In the genomic region with DNA sequence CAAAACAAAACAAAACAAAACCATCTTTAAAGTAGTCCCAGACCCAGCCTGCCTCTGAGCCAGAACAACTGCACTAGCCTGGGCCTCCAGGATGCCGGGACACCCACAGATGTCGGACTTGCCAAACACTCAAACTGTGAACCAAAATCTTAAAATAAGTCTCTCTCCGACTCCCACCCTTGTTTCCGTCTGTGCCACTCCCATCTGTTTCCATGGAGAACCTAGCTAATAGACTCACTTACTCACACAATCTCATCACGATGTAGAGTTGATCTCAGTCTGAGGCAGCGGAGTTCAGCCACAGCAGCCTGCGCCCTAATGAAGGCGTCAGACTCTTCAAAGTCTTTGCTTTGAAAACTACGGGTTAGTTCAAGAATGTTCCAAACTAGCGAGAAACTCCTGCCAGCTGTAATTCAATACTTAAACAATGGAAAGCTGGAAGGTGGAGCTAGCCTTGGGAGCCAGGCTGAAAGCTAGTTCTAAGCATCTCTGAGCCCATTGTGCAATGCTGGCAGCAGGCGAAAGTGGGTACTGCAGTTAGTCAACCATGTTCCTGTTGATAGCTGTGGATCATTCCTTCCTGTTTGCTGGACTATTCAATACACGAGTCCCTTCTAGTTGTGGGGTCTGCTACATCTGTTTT, we compare ENCODE assay signal across 8 mouse cellular contexts.
DNase-seq lines count a peak whose midpoint lies in the region; ATAC-seq and TF ChIP-seq lines count a peak whose summit lies in the region.

No protein-coding gene starts in this region.

- no peaks in the 10 kb centered on the region for H3K36me3 ChIP-seq in liver, embryonic 12.5 days

- intact Hi-C loops in left cerebral cortex, adult 2 months (cut with DNase I): loop anchor here (5.0 to 10.0 kb wide), 3 partner anchors 256 to 499 kb away; no protein-coding TSS in a partner anchor

- H3K27me3 ChIP-seq in liver, embryonic 12.5 days (replicated peaks): no peaks in the 10 kb centered on the region

- no peaks in the 10 kb centered on the region for H3K9me3 ChIP-seq in liver, embryonic 12.5 days (replicated peaks)

- peak; percentile 46 for TF ChIP-seq CTCF in left cerebral cortex, adult 2 months (IDR thresholded peaks at IDR 0.05)

- WGBS in liver, embryonic 12.5 days (ENCODE audit: insufficient replicate concordance): 66% methylated on average over 12 of the region's 12 CpGs

- H3K4me2 ChIP-seq in liver, embryonic 12.5 days: no peak overlapping the region

- ATAC-seq in liver, embryonic 12.5 days: no peak

- H3K4me1 ChIP-seq in liver, embryonic 12.5 days: no peaks in the 10 kb centered on the region

- H3K27ac ChIP-seq in left cerebral cortex, adult 2 months: no peak overlapping the region
- H3K27ac ChIP-seq in liver, embryonic 12.5 days: no peak overlapping the region

- DNase-seq in embryo, embryonic 10 days (ENCODE audit: low spot score): peak; percentile 11
- no peak for DNase-seq in embryo, embryonic 9.5 days (ENCODE audit: extremely low spot score)
- peak; percentile 76 for DNase-seq in right cerebral cortex, adult 18-20 months
- DNase-seq in right cerebral cortex, postnatal 14 days: no peak
- DNase-seq in left cerebral cortex, adult 2 months (ENCODE audit: extremely low spot score in 1 of 2, low spot score in 2 of 2): peak; percentile 18 to 23
- DNase-seq in telencephalon, adult 2 months (ENCODE audit: low read depth, low spot score): peak; percentile 80
- DNase-seq in yolk sac, embryonic 10.5 days (ENCODE audit: low spot score): no peak

- H3K9ac ChIP-seq in liver, embryonic 12.5 days: no peak overlapping the region

- no peak overlapping the region for H3K4me3 ChIP-seq in left cerebral cortex, adult 2 months
- H3K4me3 ChIP-seq in liver, embryonic 12.5 days: no peak overlapping the region

Comparison
In these comparisons a context has a peak if more than half of its experiments do, and no peak if none do; other contexts are left out.
1. DNase-seq: peak in embryo, embryonic 10 days (single experiment), right cerebral cortex, adult 18-20 months (single experiment), left cerebral cortex, adult 2 months (2 of 2) and telencephalon, adult 2 months (single experiment); none in embryo, embryonic 9.5 days (single experiment), right cerebral cortex, postnatal 14 days (single experiment) and yolk sac, embryonic 10.5 days (single experiment).